Mouse (Mus musculus): Measurements from ENCODE around the gene Hnf4a. TPM values are rescaled to one million over a fixed set of nuclear protein-coding genes. Genes with fewer than 3 reads are reported as not detected.

Gene Hnf4a
- polyA plus RNA-seq, 1 experiment = not detected

DNA sequence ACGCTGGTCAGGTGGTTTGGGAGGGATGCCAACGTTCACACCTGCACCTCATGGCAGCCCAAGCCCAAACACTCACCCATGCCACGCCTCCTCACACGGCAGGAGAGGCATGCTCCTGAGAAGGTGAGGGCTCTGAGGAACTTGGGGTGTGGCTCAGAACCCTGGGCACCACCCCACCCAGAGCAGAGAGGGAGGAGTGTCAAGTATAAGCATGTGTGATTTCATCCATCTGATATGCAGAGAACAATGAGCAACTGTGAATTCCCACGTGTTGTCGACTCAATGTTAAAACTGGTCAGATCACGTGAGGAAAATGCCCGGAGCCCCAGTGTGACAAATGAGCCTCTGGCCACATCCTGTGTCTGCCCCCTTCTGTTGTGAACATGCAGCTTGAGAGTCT, 39.8 kb upstream of the Hnf4a start:
- TF ChIP-seq POLR2A (IDR thresholded peaks at IDR 0.05; ENCODE audit: low read depth, low read length) (no peak), CTCF (IDR thresholded peaks at IDR 0.05; ENCODE audit: borderline replicate concordance, insufficient read depth, low read length) (no peak)
- Histone ChIP-seq H3K4me1 (ENCODE audit: control insufficient read depth, insufficient read depth, low read length) (peaks cover 9% of the 10 kb centered on the region), H3K4me3 (ENCODE audit: insufficient read depth, low read length) (no peak overlapping the region), H3K27ac (ENCODE audit: insufficient read depth, low read length) (no peak overlapping the region)

DNA sequence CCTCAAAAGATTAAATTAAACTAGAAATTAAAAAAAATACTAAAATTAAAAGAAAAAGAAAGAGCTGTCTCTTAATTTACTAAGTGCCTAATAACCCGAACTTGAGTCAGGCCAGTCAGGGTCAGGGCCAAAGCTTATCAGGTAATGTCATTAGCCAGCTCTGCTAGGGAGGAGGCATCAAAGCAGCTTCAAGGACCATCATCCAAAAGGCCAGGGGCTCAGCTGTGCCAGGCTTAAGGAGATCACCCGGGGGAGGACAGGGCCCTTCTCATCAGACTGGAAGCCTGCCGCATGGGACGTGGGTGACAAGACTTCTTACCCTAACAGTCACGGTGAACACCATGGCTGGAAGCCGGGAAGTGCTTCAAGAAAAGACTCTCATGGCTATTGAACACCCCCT, 39.0 kb upstream of the Hnf4a start:
- Histone ChIP-seq H3K4me3 (ENCODE audit: insufficient read depth, low read length) (no peak overlapping the region), H3K27ac (ENCODE audit: insufficient read depth, low read length) (no peak overlapping the region), H3K4me1 (ENCODE audit: control insufficient read depth, insufficient read depth, low read length) (peaks cover 9% of the 10 kb centered on the region)
- no peak for TF ChIP-seq POLR2A (IDR thresholded peaks at IDR 0.05; ENCODE audit: low read depth, low read length)
- no peak for TF ChIP-seq CTCF (IDR thresholded peaks at IDR 0.05; ENCODE audit: borderline replicate concordance, insufficient read depth, low read length)

DNA sequence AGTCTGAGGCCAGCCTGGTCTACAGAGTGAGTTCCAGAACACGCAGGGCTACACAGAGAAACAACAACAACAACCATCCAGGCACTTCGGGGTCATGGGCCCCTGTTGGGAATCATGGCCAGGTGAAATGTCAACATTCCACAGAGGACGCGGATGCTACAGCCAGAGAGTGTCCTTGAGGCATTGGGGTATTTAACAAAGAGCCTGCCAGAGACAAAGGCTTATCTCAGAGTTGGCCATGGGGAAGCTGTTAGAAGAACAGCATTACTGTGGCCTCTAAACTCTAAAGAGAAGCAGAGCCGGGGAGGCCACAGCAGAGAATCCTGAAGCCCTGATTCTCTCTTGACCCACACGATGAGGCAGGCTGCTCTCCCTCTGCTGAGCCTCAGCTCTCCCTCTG, 37.7 kb upstream of the Hnf4a start:
- TF ChIP-seq CTCF (IDR thresholded peaks at IDR 0.05; ENCODE audit: borderline replicate concordance, insufficient read depth, low read length) = no peak
- no peak for TF ChIP-seq POLR2A (IDR thresholded peaks at IDR 0.05; ENCODE audit: low read depth, low read length)
- Histone ChIP-seq H3K4me3 (ENCODE audit: insufficient read depth, low read length) (no peak overlapping the region), H3K27ac (ENCODE audit: insufficient read depth, low read length) (no peak overlapping the region), H3K4me1 (ENCODE audit: control insufficient read depth, insufficient read depth, low read length) (peaks cover 9% of the 10 kb centered on the region)

GRCm38 (mm10) chr2:163469711-163470110, 36.9 kb upstream of the Hnf4a start:
- TF ChIP-seq CTCF (IDR thresholded peaks at IDR 0.05; ENCODE audit: borderline replicate concordance, insufficient read depth, low read length) (no peak), POLR2A (IDR thresholded peaks at IDR 0.05; ENCODE audit: low read depth, low read length) (no peak)
- Histone ChIP-seq H3K4me1 (ENCODE audit: control insufficient read depth, insufficient read depth, low read length) (peaks cover 5% of the 10 kb centered on the region), H3K27ac (ENCODE audit: insufficient read depth, low read length) (no peak overlapping the region), H3K4me3 (ENCODE audit: insufficient read depth, low read length) (no peak overlapping the region)

DNA sequence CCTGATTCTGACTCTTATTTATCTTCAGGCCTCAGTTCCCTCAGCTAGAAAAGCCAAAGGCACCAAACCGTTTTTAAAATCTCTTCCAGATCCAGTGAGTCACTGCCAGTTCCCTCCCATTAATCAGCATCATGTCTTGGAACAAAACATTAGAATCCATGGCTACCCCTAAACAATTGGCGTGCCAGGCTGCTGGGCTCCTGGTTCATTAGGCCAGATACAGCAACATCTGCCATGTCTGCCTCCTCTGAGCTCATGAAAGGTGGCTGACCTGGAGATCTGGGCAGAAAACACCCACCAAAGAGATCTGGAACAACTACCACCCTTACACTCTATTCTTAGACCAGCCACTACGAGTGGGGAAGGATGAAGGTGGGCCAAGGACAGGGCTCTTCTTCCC, 35.5 kb upstream of the Hnf4a start:
- 0 out of 2 replicates have a peak overlapping the region, but pooled peaks have one; percentile 77 for H3K4me3 ChIP-seq (ENCODE audit: insufficient read depth, low read length)

GRCm38 (mm10) chr2:163471710-163472465, 34.7 kb upstream of the Hnf4a start:
- H3K4me3 ChIP-seq (ENCODE audit: insufficient read depth, low read length) = peak overlapping the region; percentile 77
- TF ChIP-seq CTCF (IDR thresholded peaks at IDR 0.05; ENCODE audit: borderline replicate concordance, insufficient read depth, low read length) = no peak
- no peak for TF ChIP-seq POLR2A (IDR thresholded peaks at IDR 0.05; ENCODE audit: low read depth, low read length)
- H3K27ac ChIP-seq (ENCODE audit: insufficient read depth, low read length) = no peak overlapping the region
- H3K4me1 ChIP-seq (ENCODE audit: control insufficient read depth, insufficient read depth, low read length) = peaks cover 5% of the 10 kb centered on the region

More for the DNA sequence above, 35.5 kb upstream of the Hnf4a start:
- no peak overlapping the region for H3K27ac ChIP-seq (ENCODE audit: insufficient read depth, low read length)
- peaks cover 5% of the 10 kb centered on the region for H3K4me1 ChIP-seq (ENCODE audit: control insufficient read depth, insufficient read depth, low read length)
- TF ChIP-seq POLR2A (IDR thresholded peaks at IDR 0.05; ENCODE audit: low read depth, low read length) = no peak

DNA sequence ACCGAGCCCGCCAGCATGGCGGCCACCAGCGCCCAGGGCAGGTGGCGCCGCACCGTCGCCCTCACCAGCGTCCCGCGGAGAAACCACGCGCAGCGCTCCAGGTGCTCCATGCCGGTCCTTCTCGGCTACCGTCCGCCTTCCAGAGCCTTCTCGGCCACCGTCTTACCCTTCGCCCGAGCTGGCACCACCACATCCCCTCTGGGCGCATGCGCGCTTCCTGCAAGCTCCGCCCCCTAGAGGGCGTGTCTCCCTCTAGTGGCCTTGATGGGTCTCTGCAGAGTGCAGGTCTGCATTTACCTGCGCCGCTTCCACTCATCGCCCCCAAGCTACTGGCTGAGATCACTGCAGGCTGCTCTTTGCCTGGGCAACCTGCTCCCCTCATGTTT, 34.1 kb upstream of the Hnf4a start, which contains the start of gene Fitm2:
TSS of gene Fitm2 (minus strand) at position 164 of the 386 bp plus-strand sequence.
- Histone ChIP-seq H3K27ac (ENCODE audit: insufficient read depth, low read length) (no peak within 1 kb of the TSS), H3K4me3 (ENCODE audit: insufficient read depth, low read length) (peak within 1 kb of the TSS; percentile 77), H3K4me1 (ENCODE audit: control insufficient read depth, insufficient read depth, low read length) (peaks cover 5% of the 10 kb centered on the region)
- peak; percentile 74 for TF ChIP-seq POLR2A (IDR thresholded peaks at IDR 0.05; ENCODE audit: low read depth, low read length)
- peak; percentile 93 for TF ChIP-seq CTCF (IDR thresholded peaks at IDR 0.05; ENCODE audit: borderline replicate concordance, insufficient read depth, low read length)

DNA sequence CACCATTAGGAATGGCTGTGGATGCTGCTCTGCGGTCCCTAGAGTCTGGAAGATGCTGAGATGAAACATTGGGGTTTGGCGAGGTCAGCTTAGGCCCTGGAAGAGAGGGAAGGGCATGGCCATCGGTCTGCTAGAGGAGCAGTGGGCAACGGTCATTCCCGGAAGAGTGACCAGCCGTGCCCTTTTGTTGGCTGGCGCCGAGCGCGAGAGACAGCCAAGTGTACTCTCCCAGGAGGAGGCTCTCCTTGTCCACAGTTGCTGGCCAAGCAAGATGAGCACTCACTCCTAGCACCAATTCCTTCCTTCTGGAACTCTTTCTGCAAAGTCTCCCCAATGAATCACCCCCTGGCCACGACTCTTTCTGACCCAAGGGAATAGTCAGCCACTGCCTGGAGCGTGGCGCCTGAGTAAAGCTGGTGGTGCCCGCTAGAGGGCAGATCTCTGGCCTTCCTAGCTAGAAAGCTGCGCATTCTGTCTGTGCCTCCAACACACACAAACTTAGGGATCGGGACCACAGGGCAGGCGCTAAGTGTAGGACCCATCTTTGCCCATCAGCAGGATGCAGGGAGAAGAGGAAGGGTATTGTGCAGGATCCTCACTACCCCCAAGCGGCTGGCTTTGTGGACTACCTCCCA, 26.3 kb upstream of the Hnf4a start:
- Histone ChIP-seq H3K4me3 (ENCODE audit: insufficient read depth, low read length) (no peak overlapping the region), H3K4me1 (ENCODE audit: control insufficient read depth, insufficient read depth, low read length) (no peaks in the 10 kb centered on the region; the same call in 1 of the 2 replicates), H3K27ac (ENCODE audit: insufficient read depth, low read length) (no peak overlapping the region)
- TF ChIP-seq CTCF (IDR thresholded peaks at IDR 0.05; ENCODE audit: borderline replicate concordance, insufficient read depth, low read length) = peak; percentile 15; the same call in 1 of the 2 replicates
- no peak for TF ChIP-seq POLR2A (IDR thresholded peaks at IDR 0.05; ENCODE audit: low read depth, low read length)

DNA sequence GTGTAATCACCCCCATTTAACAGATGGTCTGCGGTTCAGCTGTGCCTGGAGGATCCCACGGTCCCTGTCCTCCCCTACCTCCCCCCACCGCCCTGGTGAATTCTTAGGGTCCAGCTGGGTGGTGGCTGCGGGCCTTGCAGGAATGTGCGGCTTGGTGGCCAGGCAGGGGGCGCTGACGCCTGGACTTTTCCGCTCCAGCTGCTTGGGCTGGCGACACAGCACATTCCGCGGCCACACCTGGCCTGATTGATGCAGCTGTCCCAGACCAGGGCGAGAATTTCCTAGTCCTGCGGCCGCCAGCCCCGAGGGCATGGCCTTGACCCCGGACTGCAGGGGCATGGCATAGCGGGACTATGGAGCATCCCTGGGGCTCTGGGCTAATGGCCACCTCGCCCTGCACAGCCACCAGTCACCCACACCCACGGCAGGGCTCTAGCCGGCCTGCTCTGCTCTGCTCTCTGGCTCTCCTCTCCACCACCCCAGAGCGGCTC, 25.0 kb upstream of the Hnf4a start:
- Histone ChIP-seq H3K4me1 (ENCODE audit: control insufficient read depth, insufficient read depth, low read length) (no peaks in the 10 kb centered on the region; the same call in 1 of the 2 replicates), H3K27ac (ENCODE audit: insufficient read depth, low read length) (no peak overlapping the region), H3K4me3 (ENCODE audit: insufficient read depth, low read length) (no peak overlapping the region)
- TF ChIP-seq POLR2A (IDR thresholded peaks at IDR 0.05; ENCODE audit: low read depth, low read length) = no peak
- no peak for TF ChIP-seq CTCF (IDR thresholded peaks at IDR 0.05; ENCODE audit: borderline replicate concordance, insufficient read depth, low read length)

DNA sequence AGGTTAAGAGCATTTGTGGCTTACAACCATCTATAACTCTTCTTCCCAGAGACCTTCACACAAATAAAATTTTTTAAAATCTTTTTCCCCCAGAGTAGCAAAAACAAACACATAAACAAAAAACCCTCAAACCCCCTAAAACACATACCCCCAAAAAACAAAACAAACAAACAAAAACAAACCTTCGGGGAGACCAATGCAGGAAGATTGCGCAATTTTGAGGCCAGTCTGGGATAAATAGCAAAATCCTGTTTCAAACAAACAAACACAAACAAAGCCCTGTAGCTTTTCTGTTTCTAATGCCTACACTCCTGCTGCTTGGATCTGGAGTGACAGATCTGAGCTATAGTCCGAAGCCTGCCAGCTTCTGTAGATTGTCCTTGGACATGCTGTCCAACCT, 19.2 kb upstream of the Hnf4a start:
- TF ChIP-seq CTCF (IDR thresholded peaks at IDR 0.05; ENCODE audit: borderline replicate concordance, insufficient read depth, low read length) (no peak), POLR2A (IDR thresholded peaks at IDR 0.05; ENCODE audit: low read depth, low read length) (no peak)
- Histone ChIP-seq H3K4me1 (ENCODE audit: control insufficient read depth, insufficient read depth, low read length) (no peaks in the 10 kb centered on the region), H3K27ac (ENCODE audit: insufficient read depth, low read length) (no peak overlapping the region), H3K4me3 (ENCODE audit: insufficient read depth, low read length) (no peak overlapping the region)
